Mouse (Mus musculus) liver, embryonic 11.5 days (tissue): ENCODE data around the gene Anln. TPM values are rescaled to one million over a fixed set of nuclear protein-coding genes. Genes with fewer than 3 reads are reported as not detected.

Experiments
- ATAC-seq: fragments of 200-750 bp; cut with Nextera tagmentation; replicated peaks from 2 replicates; pipeline ENCODE4 v1.8.0; 2017; ENCODE audit warnings: moderate number of reproducible peaks, mild to moderate bottlenecking, moderate TSS enrichment, moderate library complexity; ENCODE audit not compliant: low FRiP score
- DNase-seq: peaks from one replicate; pipeline ENCODE4 v3.0.0-alpha.2; 2017; ENCODE audit warnings: low spot score
- H3K27ac ChIP-seq: fragments of 300-500 bp; sonication (generic); 2 replicates; pipeline ENCODE4 v1.5.1; 2014; ENCODE audit warnings: mild to moderate bottlenecking, low read depth, low read length, control low read depth
- H3K27me3 ChIP-seq: fragments of 300-500 bp; sonication (generic); replicated peaks from 2 replicates; pipeline ENCODE4 v1.6.1; 2014; ENCODE audit warnings: low read length, mixed read lengths; ENCODE audit not compliant: control insufficient read depth, insufficient read depth
- H3K36me3 ChIP-seq: fragments of 300-500 bp; sonication (generic); 2 replicates; pipeline ENCODE4 v1.6.1; 2014; ENCODE audit warnings: mild to moderate bottlenecking, low read length, moderate library complexity, mixed read lengths; ENCODE audit not compliant: control insufficient read depth, insufficient read depth
- H3K4me1 ChIP-seq: fragments of 300-500 bp; sonication (generic); replicated peaks from 2 replicates; pipeline ENCODE4 v1.6.1; 2014; ENCODE audit warnings: low read length, mixed read lengths; ENCODE audit not compliant: control insufficient read depth, insufficient read depth
- H3K4me2 ChIP-seq: fragments of 300-500 bp; sonication (generic); 2 replicates; pipeline ENCODE4 v1.6.1; 2014; ENCODE audit warnings: mild to moderate bottlenecking, control low read depth, moderate library complexity
- H3K4me3 ChIP-seq: fragments of 300-500 bp; sonication (generic); 2 replicates; pipeline ENCODE4 v1.5.1; 2014; ENCODE audit warnings: low read depth, low read length, control low read depth
- H3K9ac ChIP-seq: fragments of 300-500 bp; sonication (generic); 2 replicates; pipeline ENCODE4 v1.6.1; 2014; ENCODE audit warnings: low read depth, low read length, control low read depth
- H3K9me3 ChIP-seq: fragments of 300-500 bp; sonication (generic); 2 replicates; pipeline ENCODE4 v1.6.1; 2016; ENCODE audit warnings: low read length, inconsistent platforms, mixed read lengths; ENCODE audit not compliant: control insufficient read depth
- WGBS: fragments of 180-500 bp; shearing (Covaris S2); extraction: QIAGEN DNeasy Blood & Tissue Kit; methylation state at CpG from one replicate; pipeline ENCODE4 v1.1.7; 2014; 5-methylcytosine and 5-hydroxymethylcytosine counted together
- polyA plus RNA-seq: library from polyadenylated mRNA; unstranded; fragments of >200 nt; fragmentation: Nextera tagmentation; extraction: Ambion mirVana; gene quantifications from 2 replicates; pipeline ENCODE4 v1.2.1, GENCODE M21; 2014

Anln gene
- polyA plus RNA-seq: 42.6 and 45.5 TPM in 2 replicates

DNA sequence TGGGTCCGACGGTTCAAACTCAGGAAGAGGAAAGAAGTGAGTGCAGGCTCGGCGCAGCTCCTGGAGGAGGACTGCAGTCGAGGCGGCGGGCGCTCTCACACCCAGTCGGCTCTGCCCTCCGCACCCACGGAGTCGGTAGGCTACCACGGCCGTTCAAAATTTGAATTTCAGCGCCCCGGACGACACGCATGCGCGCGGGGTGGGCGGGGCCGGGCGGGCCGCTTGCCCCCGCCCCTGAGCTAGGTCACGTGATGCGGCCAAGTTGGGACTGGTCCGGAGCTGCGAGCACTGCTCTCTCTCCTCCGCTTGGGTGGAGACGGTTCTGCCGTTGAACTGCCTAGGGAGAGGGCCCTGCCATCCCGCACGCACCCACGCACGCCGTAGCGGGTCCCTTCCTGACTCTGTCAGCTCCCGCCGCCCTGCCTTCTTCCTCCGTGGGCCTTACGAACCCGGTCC lies at the start of gene Anln:
Anln (minus strand) TSS at position 168 of the 456 bp plus-strand sequence.
- ATAC-seq (peak; percentile 94), DNase-seq (peak; percentile 97)
- Histone ChIP-seq H3K27me3 (no peaks in the 10 kb centered on the region), H3K27ac (peak within 1 kb of the TSS; percentile 98), H3K4me3 (peak within 1 kb of the TSS; percentile 94), H3K4me2 (peak within 1 kb of the TSS; percentile 92), H3K36me3 (no peaks in the 10 kb centered on the region; the same call in 1 of the 2 replicates), H3K9ac (peak within 1 kb of the TSS; percentile 98), H3K4me1 (peaks cover 21% of the 10 kb centered on the region), H3K9me3 (no peaks in the 10 kb centered on the region)
- under 1% methylated on average over 42 of the region's 44 CpGs for WGBS

DNA sequence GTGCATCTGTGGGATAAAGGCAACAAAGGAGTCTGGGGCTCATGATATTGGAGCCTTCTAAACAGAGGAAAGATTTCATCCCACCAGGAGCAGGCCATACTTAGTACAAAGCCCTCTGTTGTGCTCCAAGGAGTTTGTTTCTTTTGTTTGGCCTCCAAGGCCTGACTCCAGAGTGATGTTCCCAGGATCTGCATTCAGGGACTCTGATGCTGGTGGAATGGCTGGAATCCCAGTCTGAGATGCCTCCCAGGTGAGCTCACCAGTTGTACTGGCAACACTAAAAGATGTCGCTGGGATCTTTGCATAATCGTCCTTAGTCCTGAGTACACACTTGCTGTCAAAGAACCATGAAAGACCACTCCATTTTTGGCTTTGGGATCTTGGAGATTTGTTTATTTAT lies 45.1 kb upstream of the Anln start:
- WGBS: 88% methylated on average over 2 of the region's 2 CpGs
- no peak overlapping the region for H3K9ac ChIP-seq
- ATAC-seq: no peak

GRCm38 (mm10) chr9:22433221-22433620 lies 44.2 kb upstream of the Anln start:
- Histone ChIP-seq H3K4me2 (no peak overlapping the region), H3K27ac (no peak overlapping the region), H3K4me3 (no peak overlapping the region), H3K36me3 (no peaks in the 10 kb centered on the region), H3K9ac (no peak overlapping the region), H3K27me3 (no peaks in the 10 kb centered on the region), H3K4me1 (peaks cover 5% of the 10 kb centered on the region), H3K9me3 (no peaks in the 10 kb centered on the region)
- 74% methylated on average over 2 of the region's 2 CpGs for WGBS
- DNase-seq (no peak), ATAC-seq (no peak)

More for the DNA sequence above, 45.1 kb upstream of the Anln start:
- no peak for DNase-seq
- Histone ChIP-seq H3K36me3 (no peaks in the 10 kb centered on the region), H3K27me3 (no peaks in the 10 kb centered on the region), H3K4me1 (no peaks in the 10 kb centered on the region; the same call in 1 of the 2 replicates), H3K27ac (no peak overlapping the region), H3K4me3 (no peak overlapping the region), H3K4me2 (no peak overlapping the region), H3K9me3 (no peaks in the 10 kb centered on the region)

DNA sequence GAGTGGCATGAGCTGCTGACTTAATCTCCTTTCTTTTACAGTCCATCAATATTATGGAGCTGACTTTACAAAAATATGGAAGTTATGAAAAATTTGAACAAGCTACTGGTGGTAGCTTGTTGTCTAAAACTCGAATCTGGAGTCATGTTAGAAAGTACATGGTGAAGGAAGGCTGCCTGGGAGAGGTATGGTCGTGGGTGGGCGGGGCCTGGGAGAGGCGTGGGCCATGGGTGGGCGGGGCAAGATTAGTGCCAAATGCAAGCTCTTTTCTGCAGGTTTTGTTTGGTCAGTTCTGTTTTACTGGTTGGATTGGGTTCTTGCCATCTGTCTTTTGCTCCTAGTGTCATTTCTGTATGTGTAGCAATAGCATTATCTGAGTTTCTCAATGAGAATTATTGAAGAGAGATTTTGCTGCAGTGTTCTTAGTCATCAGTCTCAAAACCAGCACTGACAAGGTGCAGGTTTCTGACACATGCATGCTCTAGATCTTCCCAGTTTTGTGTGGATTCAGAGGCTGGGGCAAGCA lies 41.4 kb upstream of the Anln start:
- Histone ChIP-seq H3K36me3 (no peaks in the 10 kb centered on the region), H3K9me3 (no peaks in the 10 kb centered on the region), H3K4me3 (no peak overlapping the region), H3K4me2 (peak overlapping the region; percentile 26; the same call in 1 of the 2 replicates), H3K9ac (no peak overlapping the region), H3K27ac (no peak overlapping the region), H3K4me1 (peaks cover 6% of the 10 kb centered on the region), H3K27me3 (no peaks in the 10 kb centered on the region)
- 35% methylated on average over 5 of the region's 5 CpGs for WGBS
- DNase-seq: no peak
- no peak for ATAC-seq

- Histone ChIP-seq H3K27ac (no peak overlapping the region), H3K9me3 (no peaks in the 10 kb centered on the region), H3K27me3 (no peaks in the 10 kb centered on the region), H3K4me1 (peaks cover 7% of the 10 kb centered on the region), H3K9ac (no peak overlapping the region), H3K4me3 (no peak overlapping the region), H3K36me3 (no peaks in the 10 kb centered on the region), H3K4me2 (peak overlapping the region; percentile 26; the same call in 1 of the 2 replicates)
- ATAC-seq: no peak
- no peak for DNase-seq
- WGBS: 61% methylated on average over 15 of the region's 15 CpGs
Measured at GRCm38 (mm10) chr9:22429533-22430241, 40.7 kb upstream of the Anln start.

DNA sequence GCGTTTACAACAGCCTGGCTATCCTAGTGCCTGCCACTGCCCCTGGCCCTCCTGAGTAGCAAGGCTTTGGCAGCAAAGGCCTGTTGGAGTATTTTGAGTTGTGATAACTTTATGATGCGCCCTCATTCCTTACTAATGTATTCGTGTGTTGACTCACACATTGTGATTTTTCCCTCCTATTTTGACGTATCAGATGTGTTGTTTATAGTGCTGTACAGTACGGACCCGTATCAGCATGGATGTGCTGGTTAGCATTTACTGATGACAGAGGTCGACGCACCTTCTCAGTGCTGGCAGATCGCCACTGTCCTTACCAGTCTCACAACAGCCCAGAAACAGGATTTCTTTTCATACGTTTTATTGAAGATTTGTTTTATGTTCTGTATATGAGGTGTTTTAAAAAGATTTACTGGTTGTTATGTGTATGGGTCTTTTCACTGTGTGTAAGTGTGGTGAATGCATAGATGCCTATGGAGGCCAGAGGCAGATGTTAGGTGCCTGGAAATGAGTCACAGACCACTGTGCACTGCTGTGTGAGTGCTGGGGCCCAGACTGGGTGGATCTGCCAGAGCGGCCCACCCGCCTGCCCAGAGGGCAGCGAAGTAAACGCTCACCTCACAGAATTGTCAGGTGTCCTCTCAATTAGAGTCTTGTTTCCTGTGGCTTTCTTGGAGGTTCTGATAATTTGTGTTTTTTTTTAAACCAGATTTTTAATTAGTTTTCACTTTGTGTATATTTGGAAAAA lies 39.9 kb upstream of the Anln start:
- WGBS: 80% methylated on average over 14 of the region's 14 CpGs
- ATAC-seq (no peak), DNase-seq (no peak)
- no peak overlapping the region for H3K4me3 ChIP-seq
- no peaks in the 10 kb centered on the region for H3K9me3 ChIP-seq
- no peak overlapping the region for H3K4me2 ChIP-seq
- no peaks in the 10 kb centered on the region for H3K27me3 ChIP-seq
- no peak overlapping the region for H3K27ac ChIP-seq
- no peak overlapping the region for H3K9ac ChIP-seq
- peaks cover 10% of the 10 kb centered on the region for H3K4me1 ChIP-seq
- no peaks in the 10 kb centered on the region for H3K36me3 ChIP-seq

GRCm38 (mm10) chr9:22428028-22428665 lies 39.2 kb upstream of the Anln start:
- no peak overlapping the region for H3K4me3 ChIP-seq
- DNase-seq (no peak), ATAC-seq (peak; percentile 66)
- peaks cover 12% of the 10 kb centered on the region for H3K4me1 ChIP-seq
- no peak overlapping the region for H3K27ac ChIP-seq
- no peak overlapping the region for H3K9ac ChIP-seq
- no peaks in the 10 kb centered on the region for H3K9me3 ChIP-seq
- 63% methylated on average over 3 of the region's 4 CpGs for WGBS
- no peak overlapping the region for H3K4me2 ChIP-seq
- no peaks in the 10 kb centered on the region for H3K36me3 ChIP-seq
- H3K27me3 ChIP-seq: no peaks in the 10 kb centered on the region

DNA sequence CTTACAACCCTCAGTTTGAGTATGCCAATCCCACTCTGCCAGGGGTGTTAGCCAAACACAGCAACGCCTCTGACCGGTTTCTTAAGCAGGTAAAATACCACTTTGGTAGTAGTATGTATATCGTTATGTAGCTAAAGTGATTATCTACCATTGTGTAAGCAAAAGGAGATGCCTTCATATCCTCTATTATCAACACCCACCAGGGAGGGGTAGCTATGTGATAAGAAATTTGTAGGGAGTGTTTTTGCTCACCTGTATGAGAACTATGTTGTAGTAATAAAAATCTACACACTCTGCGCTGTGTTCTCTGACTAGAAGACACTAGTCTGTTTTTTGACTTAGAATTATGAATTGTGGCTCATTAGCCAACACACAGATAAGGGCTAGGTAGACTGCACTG lies 35.7 kb upstream of the Anln start:
- H3K36me3 ChIP-seq: no peaks in the 10 kb centered on the region
- no peak overlapping the region for H3K4me3 ChIP-seq
- H3K4me2 ChIP-seq: no peak overlapping the region
- no peak for ATAC-seq
- no peaks in the 10 kb centered on the region for H3K27me3 ChIP-seq
- no peak for DNase-seq
- 85% methylated on average over 4 of the region's 4 CpGs for WGBS
- no peak overlapping the region for H3K27ac ChIP-seq
- no peaks in the 10 kb centered on the region for H3K9me3 ChIP-seq
- H3K9ac ChIP-seq: no peak overlapping the region
- peaks cover 12% of the 10 kb centered on the region; the same call in 1 of the 2 replicates for H3K4me1 ChIP-seq
